Mouse (Mus musculus) lung, postnatal 0 days (tissue): ENCODE results near the gene Ifitm2.

Experiments used
- CTCF ChIP-seq: IDR thresholded peaks from 2 replicates; pipeline ENCODE4 v1.5.1; 2016; ENCODE audit warnings: antibody characterized with exemption, mild to moderate bottlenecking
- EP300 ChIP-seq: IDR thresholded peaks from 2 replicates; pipeline ENCODE4 v1.6.1; 2016; ENCODE audit warnings: antibody characterized with exemption, mild to moderate bottlenecking, control low read depth

GRCm38 (mm10) chr7:140908181-140908580, 47.6 kb downstream of the Ifitm2 start:
- no peak for TF ChIP-seq CTCF
- peak; percentile 18; the same call in 1 of the 2 replicates for TF ChIP-seq EP300
